Mouse (Mus musculus): ENCODE measurements at regions not wholly inside any gene's neighbourhood (a gene's known extent, or its start where the extent isn't known, plus 50 kb on each side); places are given as distances from the start of the nearest gene placed in this dataset.

- DNase-seq (ENCODE audit: inconsistent age in 2 of 2, low spot score in 1 of 2), result no peak
Observed at GRCm38 (mm10) chr7:72866966-72867754, 508.1 kb upstream of the Rgma start.

GRCm38 (mm10) chr7:72869068-72869467 lies 506.2 kb upstream of the Rgma start:
- no peak for DNase-seq (ENCODE audit: inconsistent age in 2 of 2, low spot score in 1 of 2)

- no peak for DNase-seq (ENCODE audit: inconsistent age in 2 of 2, low spot score in 1 of 2)
Observed at GRCm38 (mm10) chr7:72900816-72901215, 474.5 kb upstream of the Rgma start.

GRCm38 (mm10) chr7:72905891-72906290 lies 469.4 kb upstream of the Rgma start:
- no peak for DNase-seq (ENCODE audit: inconsistent age in 2 of 2, low spot score in 1 of 2)

GRCm38 (mm10) chr7:72906536-72906935 lies 468.8 kb upstream of the Rgma start:
- no peak for DNase-seq (ENCODE audit: inconsistent age in 2 of 2, low spot score in 1 of 2)

GRCm38 (mm10) chr7:72926772-72927380 lies 448.4 kb upstream of the Rgma start:
- no peak for DNase-seq (ENCODE audit: inconsistent age in 2 of 2, low spot score in 1 of 2)

- DNase-seq (ENCODE audit: inconsistent age in 2 of 2, low spot score in 1 of 2), result peak in 1 of 2 experiments; percentile 30
Observed at GRCm38 (mm10) chr7:72938842-72939241, 436.5 kb upstream of the Rgma start.

GRCm38 (mm10) chr7:72947531-72947930 lies 427.8 kb upstream of the Rgma start:
- peak in 1 of 2 experiments; percentile 44 for DNase-seq (ENCODE audit: inconsistent age in 2 of 2, low spot score in 1 of 2)

GRCm38 (mm10) chr7:72948026-72948425 lies 427.3 kb upstream of the Rgma start:
- DNase-seq (ENCODE audit: inconsistent age in 2 of 2, low spot score in 1 of 2), result no peak

GRCm38 (mm10) chr7:72948666-72949065 lies 426.6 kb upstream of the Rgma start:
- DNase-seq (ENCODE audit: inconsistent age in 2 of 2, low spot score in 1 of 2), result no peak

- DNase-seq (ENCODE audit: inconsistent age in 2 of 2, low spot score in 1 of 2), result no peak
Observed at GRCm38 (mm10) chr7:72949886-72950285, 425.4 kb upstream of the Rgma start.

- no peak for DNase-seq (ENCODE audit: inconsistent age in 2 of 2, low spot score in 1 of 2)
Observed at GRCm38 (mm10) chr7:72957674-72958073, 417.6 kb upstream of the Rgma start.

- no peak for DNase-seq (ENCODE audit: inconsistent age in 2 of 2, low spot score in 1 of 2)
Observed at GRCm38 (mm10) chr7:72961321-72961720, 414.0 kb upstream of the Rgma start.

GRCm38 (mm10) chr7:72962815-72963214 lies 412.5 kb upstream of the Rgma start:
- DNase-seq (ENCODE audit: inconsistent age in 2 of 2, low spot score in 1 of 2), result no peak

GRCm38 (mm10) chr7:72963908-72964307 lies 411.4 kb upstream of the Rgma start:
- no peak for DNase-seq (ENCODE audit: inconsistent age in 2 of 2, low spot score in 1 of 2)

- no peak for DNase-seq (ENCODE audit: inconsistent age in 2 of 2, low spot score in 1 of 2)
Observed at GRCm38 (mm10) chr7:72968193-72968592, 407.1 kb upstream of the Rgma start.

GRCm38 (mm10) chr7:72971506-72972267 lies 403.6 kb upstream of the Rgma start:
- peak in 1 of 2 experiments; percentile 60 for DNase-seq (ENCODE audit: inconsistent age in 2 of 2, low spot score in 1 of 2)

GRCm38 (mm10) chr7:72972397-72972796 lies 402.9 kb upstream of the Rgma start:
- DNase-seq (ENCODE audit: inconsistent age in 2 of 2, low spot score in 1 of 2), result no peak

- DNase-seq (ENCODE audit: inconsistent age in 2 of 2, low spot score in 1 of 2), result no peak
Observed at GRCm38 (mm10) chr7:72973771-72974170, 401.5 kb upstream of the Rgma start.

GRCm38 (mm10) chr7:72974384-72974783 lies 400.9 kb upstream of the Rgma start:
- no peak for DNase-seq (ENCODE audit: inconsistent age in 2 of 2, low spot score in 1 of 2)

GRCm38 (mm10) chr7:72990559-72991429 lies 384.5 kb upstream of the Rgma start:
- peak in 1 of 2 experiments; percentile 39 for DNase-seq (ENCODE audit: inconsistent age in 2 of 2, low spot score in 1 of 2)

Data from adrenal gland, adult (tissue).